Mouse (Mus musculus) hindbrain, embryonic 11.5 days (tissue): ENCODE results near the gene Asl. TPM values are rescaled to one million over a fixed set of nuclear protein-coding genes. Genes with fewer than 3 reads are reported as not detected.

ENCODE experiments used
- ATAC-seq: fragments of 200-750 bp; cut with Nextera tagmentation; 2 replicates; pipeline ENCODE4 v1.8.0; 2017; ENCODE audit warnings: mild to moderate bottlenecking, moderate TSS enrichment, moderate library complexity; ENCODE audit not compliant: low FRiP score
- DNase-seq: peaks from one replicate; pipeline ENCODE4 v3.0.0-alpha.2; 2015; ENCODE audit warnings: low spot score
- H3K27ac ChIP-seq: fragments of 300-500 bp; sonication (generic); 2 replicates; pipeline ENCODE4 v1.5.1; 2014; ENCODE audit warnings: mild to moderate bottlenecking, low read depth, low read length
- H3K27me3 ChIP-seq: fragments of 300-500 bp; sonication (generic); 2 replicates; pipeline ENCODE4 v1.6.1; 2014; ENCODE audit warnings: mild to moderate bottlenecking, low read length, moderate library complexity, mixed read lengths; ENCODE audit not compliant: control insufficient read depth, insufficient read depth
- H3K36me3 ChIP-seq: fragments of 300-500 bp; sonication (generic); 2 replicates; pipeline ENCODE4 v1.6.1; 2014; ENCODE audit warnings: mild to moderate bottlenecking, low read length, moderate library complexity, mixed read lengths; ENCODE audit not compliant: control insufficient read depth, insufficient read depth
- H3K4me1 ChIP-seq: fragments of 300-500 bp; sonication (generic); replicated peaks from 2 replicates; pipeline ENCODE4 v1.6.1; 2014; ENCODE audit warnings: low read length, mixed read lengths; ENCODE audit not compliant: control insufficient read depth, insufficient read depth
- H3K4me2 ChIP-seq: fragments of 300-500 bp; sonication (generic); replicated peaks from 2 replicates; pipeline ENCODE4 v1.6.1; 2014; ENCODE audit warnings: mild to moderate bottlenecking, low read depth, low read length
- H3K4me3 ChIP-seq: fragments of 300-500 bp; sonication (generic); 2 replicates; pipeline ENCODE4 v1.5.1; 2014; ENCODE audit warnings: low read depth, low read length
- H3K9ac ChIP-seq: fragments of 300-500 bp; sonication (generic); 2 replicates; pipeline ENCODE4 v1.6.1; 2014; ENCODE audit warnings: low read depth, low read length
- H3K9me3 ChIP-seq: fragments of 300-500 bp; sonication (generic); 2 replicates; pipeline ENCODE4 v1.6.1; 2016; ENCODE audit warnings: low read length; ENCODE audit not compliant: control insufficient read depth
- WGBS: fragments of 180-500 bp; shearing (Covaris S2); extraction: QIAGEN DNeasy Blood & Tissue Kit; methylation state at CpG from one replicate; pipeline ENCODE4 v1.1.7; 2014; 5-methylcytosine and 5-hydroxymethylcytosine counted together
- polyA plus RNA-seq: library from polyadenylated mRNA; unstranded; fragments of >200 nt; fragmentation: Nextera tagmentation; extraction: Ambion mirVana; gene quantifications from 2 replicates; pipeline ENCODE4 v1.2.1, GENCODE M21; 2014

The Asl gene
- polyA plus RNA-seq, 1 experiment from 2014 or later: 34.1 TPM

GRCm38 (mm10) chr5:130023767-130024539, 5.1 kb downstream of the Asl start:
- peak overlapping the region; percentile 61 for H3K27ac ChIP-seq

GRCm38 (mm10) chr5:130023067-130023766, 5.8 kb downstream of the Asl start:
- Histone ChIP-seq H3K36me3 (no peaks in the 10 kb centered on the region), H3K4me1 (no peaks in the 10 kb centered on the region), H3K9ac (no peak overlapping the region), H3K4me3 (peak overlapping the region; percentile 59; the same call in 1 of the 2 replicates), H3K27me3 (no peaks in the 10 kb centered on the region), H3K4me2 (peak overlapping the region; percentile 79; the same call in 1 of the 2 replicates), H3K9me3 (no peaks in the 10 kb centered on the region), H3K27ac (no peak overlapping the region)
- 45% methylated on average over 12 of the region's 12 CpGs for WGBS
- DNase-seq: no peak
- no peak for ATAC-seq

More at GRCm38 (mm10) chr5:130023767-130024539, 5.1 kb downstream of the Asl start:
- Histone ChIP-seq H3K36me3 (no peaks in the 10 kb centered on the region), H3K9me3 (no peaks in the 10 kb centered on the region), H3K4me2 (peak overlapping the region; percentile 79), H3K4me1 (no peaks in the 10 kb centered on the region), H3K9ac (peak overlapping the region; percentile 52), H3K27me3 (no peaks in the 10 kb centered on the region), H3K4me3 (peak overlapping the region; percentile 59)
- WGBS: under 1% methylated on average over 32 of the region's 32 CpGs
- DNase-seq: peak; percentile 89
- ATAC-seq: peak; percentile 92

- Histone ChIP-seq H3K27me3 (no peaks in the 10 kb centered on the region), H3K27ac (no peak overlapping the region), H3K4me3 (no peak overlapping the region), H3K36me3 (no peaks in the 10 kb centered on the region), H3K4me1 (no peaks in the 10 kb centered on the region), H3K9ac (no peak overlapping the region), H3K9me3 (no peaks in the 10 kb centered on the region), H3K4me2 (no peak overlapping the region)
- DNase-seq (no peak), ATAC-seq (no peak)
- 81% methylated on average over 7 of the region's 7 CpGs for WGBS
Observed at GRCm38 (mm10) chr5:130022366-130022765, 6.7 kb downstream of the Asl start.

GRCm38 (mm10) chr5:130021361-130021966, 7.6 kb downstream of the Asl start:
- WGBS: 74% methylated on average over 5 of the region's 5 CpGs
- Histone ChIP-seq H3K9ac (no peak overlapping the region), H3K9me3 (no peaks in the 10 kb centered on the region), H3K36me3 (no peaks in the 10 kb centered on the region), H3K4me1 (no peaks in the 10 kb centered on the region), H3K4me2 (no peak overlapping the region), H3K27ac (no peak overlapping the region), H3K4me3 (no peak overlapping the region), H3K27me3 (no peaks in the 10 kb centered on the region)
- DNase-seq (no peak), ATAC-seq (no peak)

GRCm38 (mm10) chr5:130019461-130019860, 9.6 kb downstream of the Asl start:
- 66% methylated on average over 8 of the region's 8 CpGs for WGBS
- Histone ChIP-seq H3K4me3 (no peak overlapping the region), H3K9ac (no peak overlapping the region), H3K4me1 (no peaks in the 10 kb centered on the region), H3K27ac (no peak overlapping the region), H3K4me2 (no peak overlapping the region), H3K36me3 (0 out of 2 replicates have a peak, but pooled peaks cover 5% of the 10 kb centered on the region), H3K27me3 (no peaks in the 10 kb centered on the region), H3K9me3 (no peaks in the 10 kb centered on the region)
- DNase-seq (no peak), ATAC-seq (no peak)

- no peak for ATAC-seq
- Histone ChIP-seq H3K36me3 (0 out of 2 replicates have a peak, but pooled peaks cover 5% of the 10 kb centered on the region), H3K4me3 (no peak overlapping the region), H3K27me3 (no peaks in the 10 kb centered on the region), H3K9ac (no peak overlapping the region), H3K4me1 (no peaks in the 10 kb centered on the region), H3K27ac (no peak overlapping the region), H3K9me3 (no peaks in the 10 kb centered on the region), H3K4me2 (no peak overlapping the region)
- 96% methylated on average over 3 of the region's 3 CpGs for WGBS
- DNase-seq: no peak
Observed at GRCm38 (mm10) chr5:130015104-130015503, 13.9 kb downstream of the Asl start.

- Histone ChIP-seq H3K4me3 (no peak overlapping the region), H3K4me2 (no peak overlapping the region), H3K27me3 (no peaks in the 10 kb centered on the region), H3K4me1 (no peaks in the 10 kb centered on the region), H3K36me3 (0 out of 2 replicates have a peak, but pooled peaks cover 5% of the 10 kb centered on the region), H3K27ac (no peak overlapping the region), H3K9ac (no peak overlapping the region), H3K9me3 (no peaks in the 10 kb centered on the region)
- 94% methylated on average over 5 of the region's 5 CpGs for WGBS
- DNase-seq: no peak
- ATAC-seq: no peak
Observed at GRCm38 (mm10) chr5:130010961-130011360, 18.1 kb downstream of the Asl start.

- H3K4me3 ChIP-seq: no peak overlapping the region
- no peaks in the 10 kb centered on the region for H3K27me3 ChIP-seq
- ATAC-seq (no peak), DNase-seq (no peak)
- no peaks in the 10 kb centered on the region for H3K9me3 ChIP-seq
- 98% methylated on average over 4 of the region's 4 CpGs for WGBS
- no peak overlapping the region for H3K4me2 ChIP-seq
- no peak overlapping the region for H3K27ac ChIP-seq
- H3K9ac ChIP-seq: no peak overlapping the region
- H3K4me1 ChIP-seq: no peaks in the 10 kb centered on the region
- no peaks in the 10 kb centered on the region for H3K36me3 ChIP-seq
Observed at GRCm38 (mm10) chr5:130009784-130010183, 19.3 kb downstream of the Asl start.
